Mouse (Mus musculus) heart, adult 11 months (tissue): ENCODE results near the gene Vsx2.

ENCODE experiments used
- DNase-seq: peaks from one replicate; pipeline ENCODE4 v3.0.0; 2022

Vsx2 gene

DNA sequence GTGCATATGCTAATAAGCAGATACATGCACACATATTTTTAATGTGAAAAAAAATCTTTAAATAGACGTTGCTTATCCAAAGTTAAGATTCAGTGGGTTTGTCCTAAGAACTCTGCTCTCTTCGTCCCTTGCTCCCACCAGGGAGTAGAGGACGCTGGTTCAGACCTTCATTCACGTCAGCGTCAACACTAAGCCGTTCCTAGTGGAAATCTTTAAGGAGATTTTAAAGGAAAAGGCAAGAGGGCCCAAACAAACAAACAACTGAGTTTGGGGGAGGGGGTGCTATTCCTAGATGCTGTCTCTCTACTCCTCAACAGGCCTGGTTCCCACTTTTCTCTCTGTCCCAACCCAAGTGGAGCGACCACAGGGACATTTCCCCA lies 2.8 kb downstream of the Vsx2 start:
- DNase-seq: no peak

DNA sequence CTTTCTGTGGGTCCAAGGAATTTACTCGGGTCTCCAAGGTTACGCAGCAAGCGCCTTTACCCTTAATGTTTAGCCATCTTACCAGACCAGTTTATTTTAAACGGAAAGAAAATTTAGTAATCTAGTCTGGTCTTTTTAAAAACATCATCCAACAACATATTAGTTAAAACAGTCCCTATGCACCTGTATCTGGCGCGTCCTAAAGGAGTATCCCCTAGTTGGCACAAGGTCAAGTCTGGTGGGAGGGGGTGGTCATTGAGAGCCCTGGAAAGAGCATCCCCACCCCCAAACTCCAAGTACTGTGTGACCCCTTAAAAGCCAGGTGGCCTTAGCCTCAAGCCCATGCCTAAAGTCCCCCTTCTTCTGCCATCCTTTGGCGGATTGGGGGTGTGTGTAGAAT lies 3.5 kb downstream of the Vsx2 start:
- DNase-seq: no peak

DNA sequence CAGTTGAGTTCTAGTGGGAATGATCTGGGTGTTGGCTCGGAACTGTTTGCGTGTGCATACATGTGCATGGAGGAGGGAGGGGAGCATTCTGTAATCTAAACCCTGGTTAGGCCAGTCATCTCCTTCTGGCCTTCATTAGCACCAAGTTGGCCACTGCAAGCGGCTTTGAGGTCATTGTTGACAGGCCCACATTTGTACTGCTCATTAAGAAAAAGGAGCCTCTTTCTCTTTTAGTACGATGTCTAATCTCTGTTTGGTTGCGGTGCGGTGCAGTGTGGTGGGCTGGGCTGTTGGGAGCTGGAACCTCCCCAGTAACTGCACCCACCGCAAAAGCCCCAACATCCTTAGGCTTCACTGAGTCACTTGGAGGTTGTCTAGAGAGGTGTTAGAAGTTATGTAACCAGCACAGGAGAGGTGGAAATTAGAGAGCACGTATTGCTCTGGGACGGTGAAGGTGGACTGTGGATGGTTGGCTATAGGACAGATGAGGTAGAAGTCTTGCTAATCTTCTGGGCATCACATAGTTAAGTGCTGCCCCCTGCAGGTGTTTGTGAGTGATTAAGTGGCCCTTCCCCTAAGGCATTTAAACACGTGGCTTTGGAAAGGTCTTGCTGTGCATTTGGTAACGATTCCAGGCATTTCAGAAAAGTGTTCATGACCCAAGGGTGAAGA lies 8.3 kb downstream of the Vsx2 start:
- DNase-seq: no peak

DNA sequence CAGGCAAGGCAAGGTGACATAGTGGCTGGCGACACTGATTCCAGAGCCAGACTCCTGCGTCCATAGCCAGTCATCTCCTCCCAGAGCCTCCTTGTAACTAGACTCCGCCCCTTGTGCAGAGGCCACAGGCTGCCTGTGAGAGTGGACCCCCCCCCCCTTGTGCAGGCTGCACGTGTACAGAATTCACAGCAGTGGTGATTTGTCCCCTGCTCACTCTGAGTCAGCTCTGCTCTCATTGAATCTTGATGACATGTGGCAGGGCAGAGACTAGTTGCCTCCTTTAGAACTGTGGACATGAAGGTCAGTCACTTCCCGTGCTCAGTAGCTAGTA lies 8.8 kb downstream of the Vsx2 start:
- DNase-seq: no peak

DNA sequence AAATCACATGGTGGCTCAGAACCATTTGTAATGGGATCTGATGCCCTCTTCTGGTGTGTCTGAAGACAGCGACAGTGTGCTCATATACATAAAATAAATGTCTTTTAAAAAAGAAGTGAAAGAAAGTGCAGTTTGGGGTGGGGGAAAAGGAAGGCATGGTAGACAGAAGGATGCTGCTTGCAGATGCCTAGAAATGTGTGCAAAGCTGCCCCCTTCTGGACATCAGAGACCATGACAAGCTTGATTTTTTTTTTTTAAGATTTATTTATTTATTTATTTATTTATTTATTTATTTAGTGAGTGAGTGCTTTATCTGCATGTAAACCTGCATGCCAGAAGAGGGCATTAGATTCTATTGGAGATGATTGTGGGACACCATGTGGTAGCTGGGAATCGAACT lies 11.7 kb downstream of the Vsx2 start:
- DNase-seq: no peak

DNA sequence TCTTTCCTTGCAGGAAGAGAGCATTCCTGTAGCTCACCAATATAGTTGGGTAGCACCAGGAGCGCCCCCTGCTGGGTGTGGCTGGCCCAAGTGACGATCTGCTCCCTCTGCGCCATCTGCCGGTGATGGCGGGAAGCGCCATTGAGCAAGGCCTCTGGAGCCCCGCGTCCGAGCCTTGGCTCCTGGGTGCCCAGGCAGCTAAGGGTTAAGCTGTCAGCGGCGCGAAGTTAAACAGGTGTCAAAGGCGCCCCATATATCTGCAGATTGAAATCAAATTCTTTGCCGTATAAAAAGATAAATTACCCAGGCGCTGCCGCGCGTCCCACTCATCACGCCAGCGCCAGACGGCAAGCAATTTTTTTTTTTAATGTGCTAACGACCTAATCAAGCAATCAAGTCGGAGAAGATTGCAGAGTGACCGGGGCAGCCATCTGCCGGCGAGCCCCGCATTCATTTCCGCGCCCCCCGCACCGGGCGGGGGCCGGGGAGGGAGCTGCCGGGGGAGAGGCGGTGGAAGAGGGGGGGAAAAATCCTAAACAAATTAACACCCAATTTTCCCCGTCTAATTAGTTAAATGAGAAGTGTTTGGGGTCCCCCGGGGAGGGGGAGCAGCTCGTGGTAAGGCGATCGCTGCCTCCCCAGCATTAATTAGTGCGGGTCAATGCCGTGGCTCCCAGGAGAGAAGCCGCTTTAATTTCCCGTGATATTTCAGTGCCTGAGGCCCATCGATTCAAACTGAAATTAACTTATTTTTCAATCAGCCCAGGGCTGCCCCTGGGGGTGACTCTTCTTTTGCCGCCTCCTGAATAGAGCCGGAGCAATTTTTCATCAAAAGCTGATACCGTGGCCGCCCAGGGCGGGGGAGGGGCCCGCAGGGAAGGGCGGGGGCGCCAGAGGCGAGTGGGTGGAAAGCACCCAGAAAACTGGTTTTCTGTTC lies 20.5 kb downstream of the Vsx2 start:
- DNase-seq: peak; percentile 95

DNA sequence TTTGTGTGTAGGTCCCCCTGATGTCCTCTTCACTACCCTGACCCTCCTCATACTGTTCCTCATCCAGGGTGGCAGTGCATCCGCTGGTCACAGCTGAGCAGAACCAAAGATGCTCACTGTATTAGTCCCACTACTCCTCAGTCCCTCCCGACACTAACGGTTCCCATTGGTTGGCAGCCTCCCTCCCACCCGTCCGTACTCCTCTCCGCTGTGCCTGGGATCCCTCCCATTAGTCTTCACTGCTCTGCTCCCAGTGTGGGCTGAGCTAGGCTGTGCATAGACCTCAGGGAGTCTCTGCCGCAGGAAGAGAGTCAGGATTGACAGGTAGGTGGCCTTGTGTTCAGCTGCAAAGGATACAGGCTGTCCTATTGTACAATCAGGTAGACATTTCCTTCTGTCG lies 28.8 kb downstream of the Vsx2 start:
- no peak for DNase-seq

DNA sequence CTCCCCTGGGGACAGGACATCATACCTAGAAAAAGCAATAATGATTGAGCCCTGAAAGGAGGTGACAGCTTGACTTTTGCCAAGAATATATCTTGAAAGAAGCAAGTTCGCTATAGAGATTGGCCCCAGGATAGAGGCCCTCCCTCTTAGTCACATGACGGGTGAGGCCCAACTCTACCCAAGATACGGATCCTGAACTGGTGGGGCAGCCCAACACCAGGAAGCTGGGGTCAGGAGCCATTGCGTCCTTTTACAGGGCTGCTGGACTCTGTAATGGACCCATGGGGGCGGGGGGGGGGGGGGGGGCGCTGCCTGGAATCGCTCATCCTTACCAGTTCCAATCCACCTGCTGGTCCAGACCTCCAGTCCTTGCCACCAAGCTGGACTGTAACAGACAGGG lies 34.4 kb downstream of the Vsx2 start:
- DNase-seq: no peak

DNA sequence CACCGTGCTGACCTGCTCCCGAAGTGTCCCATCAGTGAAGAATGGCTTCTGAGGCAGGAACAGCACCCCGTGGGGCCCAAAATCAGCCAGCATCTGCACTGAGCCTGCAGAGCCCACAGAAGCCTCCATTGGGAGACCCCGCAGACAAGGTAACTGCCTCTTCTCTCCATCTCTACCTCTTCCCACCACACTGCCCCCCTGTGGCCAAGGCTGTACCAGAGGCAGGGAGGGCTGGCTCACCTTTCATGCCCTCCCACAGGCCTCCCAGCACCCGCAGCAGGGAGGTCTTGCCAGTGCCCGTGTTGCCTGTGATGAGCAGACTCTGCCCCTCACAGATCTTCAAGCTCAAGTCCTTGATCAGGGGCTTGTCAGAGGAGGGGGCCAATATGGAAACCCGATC lies 36.3 kb downstream of the Vsx2 start:
- no peak for DNase-seq

DNA sequence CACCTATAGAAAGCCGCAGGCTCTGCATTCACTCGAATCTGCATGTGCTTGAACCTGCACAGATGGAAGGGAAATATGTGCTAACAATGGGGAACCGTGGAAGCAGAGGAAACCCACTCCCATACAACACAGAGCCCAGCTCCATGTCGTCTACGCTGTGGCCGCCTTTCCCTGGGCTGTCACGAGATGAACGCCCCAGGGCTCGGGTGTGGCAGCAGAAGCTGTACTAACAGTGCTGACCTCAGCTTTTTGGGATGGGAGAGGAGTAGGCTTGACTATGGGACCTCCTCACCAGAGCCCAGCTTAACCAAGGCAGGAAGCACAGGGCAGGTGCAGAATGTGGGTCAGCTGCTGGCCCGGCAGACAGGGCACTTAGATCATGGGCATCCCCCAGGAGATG lies 42.2 kb downstream of the Vsx2 start:
- no peak for DNase-seq

DNA sequence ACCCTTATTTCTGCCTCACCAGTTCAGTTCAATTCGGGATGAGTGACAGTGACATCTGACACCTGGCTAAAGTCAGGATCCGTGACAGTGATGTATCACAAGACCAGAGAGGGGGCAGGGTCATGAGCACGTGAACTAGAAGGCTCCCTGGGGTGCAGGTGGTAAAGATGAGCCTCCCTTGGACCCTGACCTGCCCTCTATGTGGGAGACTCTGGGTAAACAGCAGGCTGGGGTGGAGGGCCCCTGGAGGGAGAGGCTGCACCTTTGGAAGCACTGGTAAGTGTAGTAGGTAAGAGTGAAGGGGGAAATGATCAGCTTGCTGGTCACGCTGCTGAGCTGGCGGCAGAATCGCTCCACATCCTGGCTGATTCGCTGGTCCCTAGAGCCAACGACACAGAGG lies 43.0 kb downstream of the Vsx2 start:
- no peak for DNase-seq

DNA sequence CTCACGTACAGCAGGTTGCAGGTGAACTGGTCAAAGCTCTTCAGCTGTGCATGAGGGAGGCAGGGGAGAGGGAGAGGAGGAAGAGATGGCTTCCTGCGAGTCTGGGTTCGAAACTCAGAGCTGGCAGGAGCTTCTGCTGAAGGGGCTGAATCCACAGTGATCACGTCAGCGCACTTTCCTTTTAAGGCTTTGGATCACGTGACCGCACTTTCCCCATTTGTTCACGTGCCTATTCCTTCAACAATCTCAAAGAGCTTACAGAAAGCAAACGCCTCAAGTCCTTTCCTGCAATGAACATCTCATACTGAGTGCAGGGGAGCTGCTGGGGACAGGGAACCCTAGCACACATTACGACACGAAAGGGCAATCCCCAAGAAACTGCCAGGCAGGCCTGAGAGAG lies 44.4 kb downstream of the Vsx2 start:
- DNase-seq: no peak

DNA sequence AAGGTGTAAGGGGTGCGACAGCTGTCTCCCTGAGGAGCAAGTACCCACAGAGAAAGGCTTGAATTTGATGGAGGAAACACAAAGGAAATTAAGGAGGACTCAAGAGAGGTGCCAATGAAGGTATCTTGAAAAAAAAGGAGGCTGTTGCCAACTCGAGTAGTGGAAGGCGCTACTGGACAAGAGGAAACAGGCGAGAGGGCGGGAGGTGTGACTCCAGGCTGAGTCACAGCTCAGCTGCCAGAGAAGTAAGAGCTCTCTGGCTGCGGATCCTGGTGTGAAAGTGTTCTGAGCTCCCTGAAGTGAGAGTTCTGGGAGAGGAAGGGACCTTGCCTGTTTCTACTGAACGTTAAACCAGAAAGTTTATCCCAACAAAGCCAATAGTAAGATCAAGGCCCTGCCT lies 45.0 kb downstream of the Vsx2 start:
- no peak for DNase-seq

DNA sequence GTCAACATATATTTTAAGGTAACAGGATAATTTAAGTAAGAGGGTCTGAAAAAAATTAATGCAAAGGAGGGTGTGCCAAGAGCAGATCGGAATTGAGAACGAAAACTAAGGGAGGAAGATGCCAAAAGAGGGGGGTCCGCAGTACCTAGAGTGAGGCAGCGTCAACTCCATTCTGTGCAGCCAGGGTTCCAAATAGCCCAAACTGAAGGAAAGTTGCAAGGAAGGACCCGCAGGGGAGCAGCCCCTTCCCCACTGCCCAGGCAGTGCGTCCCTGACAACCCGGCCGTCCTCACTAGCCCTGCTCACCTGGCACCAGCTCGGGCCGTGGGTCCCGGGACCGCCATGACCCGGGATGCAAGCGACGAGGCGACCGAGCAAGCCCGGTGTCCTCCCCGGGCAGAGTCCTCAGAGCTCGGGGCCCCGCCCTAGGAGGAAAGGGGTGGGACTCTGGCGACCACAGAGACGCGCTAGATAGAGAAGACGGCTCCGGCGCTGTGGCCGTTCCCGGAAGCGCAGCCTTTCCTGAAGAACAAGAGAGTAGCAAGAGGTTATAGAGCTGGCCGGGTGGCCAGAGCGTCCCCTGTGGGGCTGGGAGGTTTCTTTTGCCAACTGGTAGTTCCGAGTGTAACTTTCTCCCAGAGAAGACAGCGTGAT lies 47.5 kb downstream of the Vsx2 start, which contains the start of gene Abcd4:
Gene Abcd4, minus strand, starts transcription at position 437 of the 654 bp plus-strand sequence.
- DNase-seq: peak; percentile 100

DNA sequence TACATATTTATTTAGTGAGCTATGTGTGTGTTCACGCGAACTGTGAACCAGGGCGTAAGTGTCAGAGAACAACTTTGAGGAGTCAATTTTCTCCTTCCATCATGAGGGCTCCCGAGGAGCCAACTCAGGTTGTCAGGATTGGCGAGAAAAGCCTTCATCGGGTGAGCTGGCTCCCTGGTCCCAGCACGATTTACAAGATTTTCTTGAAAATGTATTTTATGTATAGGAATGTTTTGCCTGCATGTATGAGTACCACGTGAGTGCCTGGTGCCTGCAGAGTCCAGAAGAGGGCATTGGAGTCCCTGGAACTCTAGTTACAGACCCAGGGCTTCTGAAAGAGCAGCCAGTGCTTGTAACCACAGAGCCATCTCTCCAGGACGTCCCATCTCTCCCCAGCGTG lies 48.1 kb downstream of the Vsx2 start:
- DNase-seq: no peak

DNA sequence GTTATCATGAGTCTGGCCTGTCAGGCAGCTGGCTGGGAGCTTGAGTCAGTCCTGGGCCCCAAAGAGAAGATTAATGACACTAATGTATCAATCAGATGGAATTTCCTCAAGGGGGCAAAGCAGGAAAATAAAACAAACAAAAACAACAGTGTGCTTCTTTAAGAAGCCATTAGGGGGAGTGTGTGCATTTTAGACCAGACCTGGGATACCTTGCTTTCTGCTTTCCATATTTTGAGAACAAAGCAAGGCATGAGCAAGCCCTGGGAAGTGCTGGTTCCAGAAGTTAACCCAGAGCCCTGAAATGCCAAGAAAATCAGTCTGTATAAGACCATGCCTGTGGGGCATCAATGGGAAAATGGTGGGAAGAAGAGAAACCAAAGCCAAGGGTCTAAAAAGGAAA lies 51.4 kb downstream of the Vsx2 start:
- DNase-seq: no peak

DNA sequence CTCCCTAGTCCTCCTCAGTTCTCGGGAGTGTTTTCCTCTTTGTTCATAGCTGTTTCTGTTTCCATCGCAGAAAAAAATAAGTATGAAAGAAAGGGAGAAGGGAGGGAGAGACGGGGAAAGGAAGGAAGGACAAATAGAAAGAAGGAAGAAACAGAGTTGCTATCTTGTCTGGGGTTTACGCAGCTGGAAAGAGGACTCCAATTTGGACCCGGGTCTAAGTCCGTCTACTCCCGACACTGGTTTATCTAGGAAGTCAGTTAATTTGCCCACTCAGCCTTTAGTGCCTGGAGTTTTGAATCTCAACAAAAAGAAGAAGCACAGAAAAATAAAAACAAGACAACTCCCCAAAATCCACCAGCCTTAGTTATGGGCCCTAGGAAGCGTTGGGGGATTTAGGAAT lies 55.0 kb downstream of the Vsx2 start:
- DNase-seq: no peak

DNA sequence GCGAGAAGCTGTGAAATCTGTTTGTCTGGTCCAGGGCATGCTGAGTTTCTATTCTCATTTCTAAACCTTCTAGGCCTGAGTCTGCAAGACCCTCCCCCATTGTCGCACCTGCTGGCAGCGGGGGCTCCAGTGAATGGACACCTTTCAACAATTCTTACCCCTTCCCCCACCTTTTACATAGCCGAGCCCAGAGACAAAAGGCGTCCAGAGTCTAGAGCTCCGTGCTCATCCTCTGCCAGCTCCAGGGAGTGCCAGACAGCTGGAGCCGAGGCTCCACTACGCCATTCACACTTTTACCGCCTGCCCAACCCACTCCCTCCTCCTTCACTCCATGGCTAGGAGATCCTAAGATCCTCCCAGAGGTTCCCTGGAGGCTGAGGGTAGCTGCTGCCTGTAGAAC lies 55.6 kb downstream of the Vsx2 start:
- DNase-seq: no peak

DNA sequence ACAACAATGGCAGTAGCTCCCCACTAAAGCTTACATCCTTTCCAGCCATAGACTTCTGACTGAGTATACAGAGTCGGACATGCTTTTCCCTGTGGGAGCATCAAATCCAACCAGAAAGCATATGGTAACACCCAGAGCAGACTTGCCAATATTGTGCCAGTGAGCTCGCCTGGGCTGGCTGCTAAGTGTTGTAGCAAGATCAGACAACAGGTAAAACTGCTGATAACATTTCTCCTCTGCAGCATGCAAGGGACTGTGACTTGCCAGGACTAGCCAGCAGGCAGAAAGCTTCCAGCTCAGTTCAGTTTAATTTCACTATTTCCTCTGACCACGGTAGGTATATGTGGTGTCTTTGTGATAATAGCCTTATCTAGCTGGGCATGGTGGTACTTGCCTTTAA lies 62.3 kb downstream of the Vsx2 start:
- no peak for DNase-seq

DNA sequence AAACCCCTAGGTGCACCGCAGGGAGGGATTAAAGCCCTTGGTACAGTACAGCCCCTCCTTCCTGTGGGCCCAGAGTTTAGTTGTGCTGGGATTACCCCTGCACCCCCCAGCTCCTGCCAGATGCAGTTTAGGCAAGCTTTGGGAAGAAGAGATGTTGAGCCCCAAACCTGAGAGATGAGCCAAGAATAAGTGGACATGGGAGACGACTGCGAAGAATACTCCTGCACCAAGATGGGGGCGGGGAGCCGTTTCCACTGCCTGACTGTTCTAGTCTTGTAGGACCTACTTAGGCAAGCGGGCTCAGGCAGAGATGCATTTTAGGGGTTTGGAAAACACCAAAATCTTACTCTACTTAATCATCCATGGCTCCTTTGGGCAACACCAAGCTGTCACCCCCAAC lies 70.7 kb downstream of the Vsx2 start:
- DNase-seq: no peak

DNA sequence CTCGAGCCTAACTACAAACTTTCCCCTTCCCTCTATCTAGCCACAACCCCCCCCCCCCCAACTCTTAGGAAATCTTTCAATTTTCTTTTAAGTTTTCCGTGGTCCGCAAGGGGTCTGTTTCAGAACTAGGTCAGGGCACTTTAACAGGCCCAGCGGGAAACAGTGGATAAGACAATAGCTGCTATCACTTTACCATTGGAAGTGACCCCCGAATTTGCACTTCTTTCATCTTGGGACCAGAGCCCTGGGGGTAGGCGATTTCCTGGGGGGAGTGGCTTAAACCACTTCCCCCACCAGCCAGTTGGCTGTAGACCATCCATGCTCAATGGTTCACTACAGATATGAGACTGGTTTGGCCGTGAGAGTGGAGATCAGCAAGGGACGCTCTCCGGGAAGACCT lies 71.1 kb downstream of the Vsx2 start, which contains the start of gene Vrtn:
Gene Vrtn, plus strand, starts transcription at position 366 of the 400 bp plus-strand sequence.
- no peak for DNase-seq
